Mouse (Mus musculus) heart, postnatal 0 days (tissue): Measurements from ENCODE around the gene U2af1l4.

Experiments used
- CTCF ChIP-seq: IDR thresholded peaks from 2 replicates; pipeline ENCODE4 v1.5.1; 2016; ENCODE audit warnings: antibody characterized with exemption, control low read depth, low read depth
- EP300 ChIP-seq: IDR thresholded peaks from 2 replicates; pipeline ENCODE4 v1.6.1; 2016; ENCODE audit warnings: antibody characterized with exemption, low read depth

GRCm38 (mm10) chr7:30596811-30597210, 33.7 kb downstream of the U2af1l4 start:
- TF ChIP-seq CTCF (no peak), EP300 (no peak)
